Mouse (Mus musculus): ENCODE measurements at regions not wholly inside any gene's neighbourhood (a gene's known extent, or its start where the extent isn't known, plus 50 kb on each side); places are given as distances from the start of the nearest gene placed in this dataset.

- Histone ChIP-seq H3K4me2 (ENCODE audit: low read length) (no peak overlapping the region), H3K36me3 (ENCODE audit: control insufficient read depth, insufficient read depth, low read length) (no peaks in the 10 kb centered on the region), H3K9ac (ENCODE audit: low read depth, low read length) (no peak overlapping the region), H3K27me3 (replicated peaks; ENCODE audit: control insufficient read depth, insufficient read depth, low read length) (no peaks in the 10 kb centered on the region), H3K9me3 (ENCODE audit: control insufficient read depth, low read length) (no peaks in the 10 kb centered on the region), H3K27ac (ENCODE audit: low read depth, low read length) (no peak overlapping the region), H3K4me1 (ENCODE audit: control insufficient read depth, insufficient read depth, low read depth, low read length) (no peaks in the 10 kb centered on the region), H3K4me3 (ENCODE audit: low read length) (no peak overlapping the region)
- 41% methylated on average over 7 of the region's 7 CpGs for WGBS
- no peak for ATAC-seq
Measured at GRCm38 (mm10) chr10:120604506-120604905, 128.2 kb upstream of the Hmga2 start.

DNA sequence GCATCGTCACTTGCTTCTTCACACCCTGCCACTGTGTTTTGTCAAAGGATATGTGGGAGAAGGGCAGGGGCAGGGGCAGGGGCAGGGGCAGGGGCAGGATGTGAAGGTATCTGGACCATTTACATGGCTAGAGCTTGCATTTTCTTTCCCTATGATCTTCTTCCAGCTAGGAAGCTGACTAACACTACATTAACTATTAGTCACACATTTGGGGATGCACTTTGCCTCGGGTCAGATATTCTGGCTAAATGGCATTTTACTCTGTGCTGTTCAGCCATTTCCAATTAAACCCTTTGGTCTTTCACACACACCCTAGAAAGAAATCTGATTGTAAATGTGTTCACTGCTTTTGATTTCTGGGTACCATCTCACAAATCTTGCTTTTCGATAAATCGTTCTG, 126.9 kb upstream of the Hmga2 start:
- Histone ChIP-seq H3K4me3 (ENCODE audit: low read length) (no peak overlapping the region), H3K9me3 (ENCODE audit: control insufficient read depth, low read length) (no peaks in the 10 kb centered on the region), H3K4me2 (ENCODE audit: low read length) (no peak overlapping the region), H3K27me3 (replicated peaks; ENCODE audit: control insufficient read depth, insufficient read depth, low read length) (no peaks in the 10 kb centered on the region), H3K9ac (ENCODE audit: low read depth, low read length) (no peak overlapping the region), H3K36me3 (ENCODE audit: control insufficient read depth, insufficient read depth, low read length) (no peaks in the 10 kb centered on the region), H3K27ac (ENCODE audit: low read depth, low read length) (no peak overlapping the region), H3K4me1 (ENCODE audit: control insufficient read depth, insufficient read depth, low read depth, low read length) (no peaks in the 10 kb centered on the region)
- 85% methylated on average over 4 of the region's 4 CpGs for WGBS
- ATAC-seq: no peak

DNA sequence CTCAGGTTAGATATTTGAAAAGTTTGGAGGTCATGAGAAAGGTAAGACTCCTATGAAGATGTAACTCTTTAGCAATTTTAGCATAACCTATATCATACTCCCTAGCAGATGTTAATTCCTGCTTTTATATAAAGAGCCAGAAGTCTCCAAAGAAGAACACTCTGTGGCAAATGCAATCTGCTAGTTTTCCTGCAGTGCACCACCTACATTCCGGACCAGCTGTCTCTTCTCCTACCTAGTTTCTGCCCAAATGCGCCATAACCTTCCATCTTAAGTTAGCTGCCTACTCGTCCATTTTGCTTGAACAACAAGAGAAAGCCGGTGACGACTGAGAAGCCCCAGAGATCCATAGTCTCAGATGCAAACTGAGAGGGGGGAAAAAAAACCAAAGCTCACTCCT, 124.5 kb upstream of the Hmga2 start:
- Histone ChIP-seq H3K4me2 (ENCODE audit: low read length) (no peak overlapping the region), H3K27me3 (replicated peaks; ENCODE audit: control insufficient read depth, insufficient read depth, low read length) (no peaks in the 10 kb centered on the region), H3K4me1 (ENCODE audit: control insufficient read depth, insufficient read depth, low read depth, low read length) (no peaks in the 10 kb centered on the region), H3K4me3 (ENCODE audit: low read length) (no peak overlapping the region), H3K9ac (ENCODE audit: low read depth, low read length) (no peak overlapping the region), H3K9me3 (ENCODE audit: control insufficient read depth, low read length) (no peaks in the 10 kb centered on the region), H3K27ac (ENCODE audit: low read depth, low read length) (no peak overlapping the region), H3K36me3 (ENCODE audit: control insufficient read depth, insufficient read depth, low read length) (no peaks in the 10 kb centered on the region)
- ATAC-seq: no peak
- 82% methylated on average over 5 of the region's 5 CpGs for WGBS

DNA sequence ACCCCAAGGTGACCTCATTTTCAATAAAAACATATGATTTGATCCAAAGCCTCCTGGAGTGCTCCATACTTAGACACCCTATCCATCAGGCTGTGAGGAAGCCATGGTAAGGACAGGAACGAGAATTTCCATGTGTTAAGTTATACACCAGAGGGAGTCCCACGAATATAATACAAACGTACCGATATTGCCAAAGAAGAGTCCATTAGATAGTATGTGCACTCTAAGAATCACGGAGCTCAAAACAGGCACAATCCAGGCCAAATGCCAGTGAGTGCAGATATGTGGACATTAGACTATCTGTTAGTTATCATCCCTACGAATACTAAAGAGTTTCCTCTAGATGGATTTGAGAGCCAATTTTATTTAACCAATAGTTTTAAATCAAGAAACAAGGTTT, 123.3 kb upstream of the Hmga2 start:
- no peaks in the 10 kb centered on the region for H3K9me3 ChIP-seq (ENCODE audit: control insufficient read depth, low read length)
- no peak for ATAC-seq
- H3K9ac ChIP-seq (ENCODE audit: low read depth, low read length): no peak overlapping the region
- no peaks in the 10 kb centered on the region for H3K4me1 ChIP-seq (ENCODE audit: control insufficient read depth, insufficient read depth, low read depth, low read length)
- no peak overlapping the region for H3K4me2 ChIP-seq (ENCODE audit: low read length)
- no peak overlapping the region for H3K4me3 ChIP-seq (ENCODE audit: low read length)
- 90% methylated on average over 6 of the region's 6 CpGs for WGBS
- H3K27ac ChIP-seq (ENCODE audit: low read depth, low read length): no peak overlapping the region
- H3K36me3 ChIP-seq (ENCODE audit: control insufficient read depth, insufficient read depth, low read length): no peaks in the 10 kb centered on the region
- H3K27me3 ChIP-seq (replicated peaks; ENCODE audit: control insufficient read depth, insufficient read depth, low read length): no peaks in the 10 kb centered on the region

- Histone ChIP-seq H3K4me1 (ENCODE audit: control insufficient read depth, insufficient read depth, low read depth, low read length) (no peaks in the 10 kb centered on the region), H3K4me3 (ENCODE audit: low read length) (no peak overlapping the region), H3K4me2 (ENCODE audit: low read length) (no peak overlapping the region), H3K27me3 (replicated peaks; ENCODE audit: control insufficient read depth, insufficient read depth, low read length) (no peaks in the 10 kb centered on the region), H3K36me3 (ENCODE audit: control insufficient read depth, insufficient read depth, low read length) (no peaks in the 10 kb centered on the region), H3K27ac (ENCODE audit: low read depth, low read length) (no peak overlapping the region), H3K9ac (ENCODE audit: low read depth, low read length) (no peak overlapping the region), H3K9me3 (ENCODE audit: control insufficient read depth, low read length) (no peaks in the 10 kb centered on the region)
- WGBS: 77% methylated on average over 9 of the region's 9 CpGs
- no peak for ATAC-seq
Measured at GRCm38 (mm10) chr10:120597320-120597887, 121.1 kb upstream of the Hmga2 start.

DNA sequence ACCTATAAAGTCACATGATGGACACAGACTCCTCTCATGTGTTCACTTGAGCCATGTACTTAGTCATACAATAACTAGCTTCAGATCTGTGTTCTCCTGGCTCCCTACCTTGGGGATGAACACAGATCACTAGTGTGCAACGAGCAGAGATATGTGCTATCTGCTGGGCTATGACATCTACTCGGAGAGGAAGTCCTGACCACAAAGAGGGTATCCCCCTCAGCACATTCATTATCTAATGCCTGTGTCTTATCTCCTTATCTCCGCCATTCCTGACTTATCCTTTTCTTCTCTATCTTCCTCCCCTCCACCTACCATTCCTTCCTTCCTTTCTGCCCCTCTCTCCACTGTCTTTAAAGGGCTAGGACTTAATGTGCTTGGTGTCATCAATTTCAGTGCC, 118.9 kb upstream of the Hmga2 start:
- H3K4me2 ChIP-seq (ENCODE audit: low read length): no peak overlapping the region
- no peak for ATAC-seq
- WGBS: 89% methylated on average over 3 of the region's 3 CpGs

GRCm38 (mm10) chr10:120593876-120594275, 117.6 kb upstream of the Hmga2 start:
- Histone ChIP-seq H3K4me3 (ENCODE audit: low read length) (no peak overlapping the region), H3K27me3 (replicated peaks; ENCODE audit: control insufficient read depth, insufficient read depth, low read length) (no peaks in the 10 kb centered on the region), H3K36me3 (ENCODE audit: control insufficient read depth, insufficient read depth, low read length) (no peaks in the 10 kb centered on the region), H3K27ac (ENCODE audit: low read depth, low read length) (no peak overlapping the region), H3K9ac (ENCODE audit: low read depth, low read length) (no peak overlapping the region), H3K9me3 (ENCODE audit: control insufficient read depth, low read length) (no peaks in the 10 kb centered on the region), H3K4me2 (ENCODE audit: low read length) (no peak overlapping the region), H3K4me1 (ENCODE audit: control insufficient read depth, insufficient read depth, low read depth, low read length) (no peaks in the 10 kb centered on the region)
- ATAC-seq: no peak

More for the DNA sequence above, 118.9 kb upstream of the Hmga2 start:
- Histone ChIP-seq H3K36me3 (ENCODE audit: control insufficient read depth, insufficient read depth, low read length) (no peaks in the 10 kb centered on the region), H3K9me3 (ENCODE audit: control insufficient read depth, low read length) (no peaks in the 10 kb centered on the region), H3K4me3 (ENCODE audit: low read length) (no peak overlapping the region), H3K4me1 (ENCODE audit: control insufficient read depth, insufficient read depth, low read depth, low read length) (no peaks in the 10 kb centered on the region), H3K27me3 (replicated peaks; ENCODE audit: control insufficient read depth, insufficient read depth, low read length) (no peaks in the 10 kb centered on the region), H3K9ac (ENCODE audit: low read depth, low read length) (no peak overlapping the region), H3K27ac (ENCODE audit: low read depth, low read length) (no peak overlapping the region)

GRCm38 (mm10) chr10:120589659-120590058, 113.4 kb upstream of the Hmga2 start:
- Histone ChIP-seq H3K4me3 (ENCODE audit: low read length) (no peak overlapping the region), H3K9me3 (ENCODE audit: control insufficient read depth, low read length) (no peaks in the 10 kb centered on the region), H3K27me3 (replicated peaks; ENCODE audit: control insufficient read depth, insufficient read depth, low read length) (no peaks in the 10 kb centered on the region), H3K4me2 (ENCODE audit: low read length) (no peak overlapping the region), H3K27ac (ENCODE audit: low read depth, low read length) (no peak overlapping the region), H3K9ac (ENCODE audit: low read depth, low read length) (no peak overlapping the region), H3K36me3 (ENCODE audit: control insufficient read depth, insufficient read depth, low read length) (no peaks in the 10 kb centered on the region), H3K4me1 (ENCODE audit: control insufficient read depth, insufficient read depth, low read depth, low read length) (no peaks in the 10 kb centered on the region)
- no peak for ATAC-seq
- 54% methylated on average over 2 of the region's 2 CpGs for WGBS

DNA sequence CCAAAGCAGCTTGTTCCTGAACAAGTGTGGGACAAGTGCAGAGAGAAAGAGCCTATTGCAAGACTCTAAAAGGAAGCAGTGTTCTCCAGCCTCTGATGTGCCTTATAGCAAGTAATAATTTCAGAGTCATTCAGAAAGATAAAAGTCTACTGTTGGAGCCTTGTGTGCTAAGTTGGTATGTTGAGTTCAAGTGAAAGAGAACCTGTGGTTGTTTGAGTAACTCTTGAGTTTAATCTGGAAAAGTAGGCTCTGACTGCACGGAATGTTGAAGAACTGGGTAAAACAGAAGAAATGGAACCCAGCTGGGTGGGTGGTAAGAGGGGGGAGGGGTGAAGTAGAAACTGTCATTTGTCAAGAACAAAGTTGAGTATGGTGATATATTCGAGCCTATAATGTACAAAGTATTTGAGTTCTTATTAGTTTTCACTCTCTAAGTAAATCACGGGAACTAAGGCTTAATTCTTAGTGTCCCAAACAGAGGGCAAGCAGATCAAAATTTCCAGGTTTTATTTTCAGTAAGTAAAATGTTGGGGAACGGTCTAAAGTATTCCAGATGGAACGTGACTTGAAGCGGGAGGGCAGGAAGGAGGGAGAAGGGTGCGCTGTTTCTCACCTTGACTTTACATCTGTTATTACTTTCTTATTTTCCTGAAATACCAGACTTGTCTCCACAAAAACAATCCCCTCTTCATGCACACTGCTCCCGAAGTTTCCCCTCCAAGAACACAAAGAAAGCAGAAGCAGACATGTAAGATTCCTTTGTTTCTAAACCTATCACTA, 111.8 kb upstream of the Hmga2 start:
- ATAC-seq: no peak
- Histone ChIP-seq H3K36me3 (ENCODE audit: control insufficient read depth, insufficient read depth, low read length) (no peaks in the 10 kb centered on the region), H3K27me3 (replicated peaks; ENCODE audit: control insufficient read depth, insufficient read depth, low read length) (no peaks in the 10 kb centered on the region), H3K4me3 (ENCODE audit: low read length) (no peak overlapping the region), H3K4me2 (ENCODE audit: low read length) (no peak overlapping the region), H3K4me1 (ENCODE audit: control insufficient read depth, insufficient read depth, low read depth, low read length) (no peaks in the 10 kb centered on the region), H3K9me3 (ENCODE audit: control insufficient read depth, low read length) (no peaks in the 10 kb centered on the region), H3K9ac (ENCODE audit: low read depth, low read length) (no peak overlapping the region), H3K27ac (ENCODE audit: low read depth, low read length) (no peak overlapping the region)
- 84% methylated on average over 8 of the region's 8 CpGs for WGBS
